Mouse (Mus musculus) lung, embryonic 15.5 days (tissue): Measurements from ENCODE around the gene Rnf181. TPM values are rescaled to one million over a fixed set of nuclear protein-coding genes. Genes with fewer than 3 reads are reported as not detected.

ENCODE experiments used
- ATAC-seq: fragments of 200-750 bp; cut with Nextera tagmentation; 2 replicates; pipeline ENCODE4 v1.8.0; 2017; ENCODE audit warnings: moderate number of reproducible peaks, borderline replicate concordance; ENCODE audit not compliant: low FRiP score, low TSS enrichment; ENCODE audit errors: extremely low read depth
- H3K27ac ChIP-seq: fragments of 300-500 bp; sonication (generic); 2 replicates; pipeline ENCODE4 v1.5.1; 2015; ENCODE audit warnings: moderate library complexity, mild to moderate bottlenecking, inconsistent platforms
- H3K27me3 ChIP-seq: fragments of 300-500 bp; sonication (generic); 2 replicates; pipeline ENCODE4 v1.6.1; 2015; ENCODE audit warnings: inconsistent platforms
- H3K36me3 ChIP-seq: fragments of 300-500 bp; sonication (generic); 2 replicates; pipeline ENCODE4 v1.6.1; 2015; ENCODE audit warnings: inconsistent platforms
- H3K4me1 ChIP-seq: fragments of 300-500 bp; sonication (generic); 2 replicates; pipeline ENCODE4 v1.6.1; 2015; ENCODE audit warnings: inconsistent platforms
- H3K4me2 ChIP-seq: fragments of 300-500 bp; sonication (generic); 2 replicates; pipeline ENCODE4 v1.6.1; 2015; ENCODE audit warnings: inconsistent platforms, mild to moderate bottlenecking, moderate library complexity
- H3K4me3 ChIP-seq: fragments of 300-500 bp; sonication (generic); 2 replicates; pipeline ENCODE4 v1.5.1; 2015; ENCODE audit warnings: mild to moderate bottlenecking, inconsistent platforms
- H3K9ac ChIP-seq: fragments of 300-500 bp; sonication (generic); 2 replicates; pipeline ENCODE4 v1.6.1; 2015; ENCODE audit warnings: inconsistent platforms
- H3K9me3 ChIP-seq: fragments of 300-500 bp; sonication (generic); 2 replicates; pipeline ENCODE4 v1.6.1; 2016; ENCODE audit warnings: inconsistent platforms
- WGBS: fragments of 180-500 bp; shearing (Covaris S2); methylation state at CpG from one replicate; pipeline ENCODE4 v1.1.7; 2015; 5-methylcytosine and 5-hydroxymethylcytosine counted together
- polyA plus RNA-seq: library from polyadenylated mRNA; unstranded; fragments of >200 nt; fragmentation: Nextera tagmentation; extraction: Ambion mirVana; gene quantifications from 2 replicates; pipeline ENCODE4 v1.2.1, GENCODE M21; 2015

Rnf181 gene
- polyA plus RNA-seq, 1 experiment from 2014 or later = 137 TPM

DNA sequence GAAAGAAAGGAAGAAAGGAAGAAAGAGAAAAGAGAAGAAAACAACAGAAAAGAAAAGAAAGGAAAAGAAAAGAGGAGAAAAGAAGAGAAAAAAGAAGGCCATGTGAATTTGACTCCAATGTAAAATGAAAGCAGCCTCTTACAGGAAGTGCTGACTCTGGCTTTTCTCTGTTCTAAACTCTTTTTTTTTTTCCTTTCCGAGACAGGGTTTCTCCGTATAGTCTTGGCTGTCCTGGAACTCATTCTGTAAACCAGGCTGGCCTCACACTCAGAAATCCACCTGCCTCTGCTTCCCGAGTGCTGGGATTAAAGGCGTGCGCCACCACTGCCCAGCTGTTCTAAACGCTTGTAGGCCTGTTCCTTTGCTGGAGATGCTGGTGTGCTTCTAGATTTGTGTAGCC is 15.7 kb upstream of the Rnf181 start:
- no peak for ATAC-seq
- WGBS = 67% methylated on average over 6 of the region's 6 CpGs
- Histone ChIP-seq H3K36me3 (peaks cover 23% of the 10 kb centered on the region), H3K4me2 (no peak overlapping the region), H3K4me1 (0 out of 2 replicates have a peak, but pooled peaks cover 6% of the 10 kb centered on the region), H3K4me3 (no peak overlapping the region), H3K27ac (no peak overlapping the region), H3K9ac (no peak overlapping the region), H3K27me3 (no peaks in the 10 kb centered on the region), H3K9me3 (no peaks in the 10 kb centered on the region)

- Histone ChIP-seq H3K27ac (peak within 1 kb of the TSS; percentile 84), H3K9ac (peak within 1 kb of the TSS; percentile 72), H3K4me3 (peak within 1 kb of the TSS; percentile 62), H3K4me2 (peak within 1 kb of the TSS; percentile 83), H3K9me3 (no peaks in the 10 kb centered on the region), H3K36me3 (peaks cover 6% of the 10 kb centered on the region), H3K27me3 (no peaks in the 10 kb centered on the region), H3K4me1 (0 out of 2 replicates have a peak, but pooled peaks cover 6% of the 10 kb centered on the region)
- WGBS = 1% methylated on average over 49 of the region's 49 CpGs
- ATAC-seq = peak; percentile 87
These were observed 13.5 kb upstream of the Rnf181 start, which contains the start of gene Vamp5 for GRCm38 (mm10) chr6:72380131-72380770. Vamp5 (minus strand) TSS chr6:72380468.

- Histone ChIP-seq H3K4me3 (peak overlapping the region; percentile 62), H3K9me3 (no peaks in the 10 kb centered on the region), H3K4me1 (peaks cover 6% of the 10 kb centered on the region; the same call in 1 of the 2 replicates), H3K9ac (peak overlapping the region; percentile 72), H3K27ac (peak overlapping the region; percentile 84), H3K4me2 (peak overlapping the region; percentile 83), H3K27me3 (no peaks in the 10 kb centered on the region), H3K36me3 (no peaks in the 10 kb centered on the region; the same call in 1 of the 2 replicates)
- ATAC-seq = peak; percentile 8; the same call in 1 of the 2 replicates
- WGBS = 43% methylated on average over 7 of the region's 7 CpGs
These were observed 12.8 kb upstream of the Rnf181 start for GRCm38 (mm10) chr6:72379377-72380130.

DNA sequence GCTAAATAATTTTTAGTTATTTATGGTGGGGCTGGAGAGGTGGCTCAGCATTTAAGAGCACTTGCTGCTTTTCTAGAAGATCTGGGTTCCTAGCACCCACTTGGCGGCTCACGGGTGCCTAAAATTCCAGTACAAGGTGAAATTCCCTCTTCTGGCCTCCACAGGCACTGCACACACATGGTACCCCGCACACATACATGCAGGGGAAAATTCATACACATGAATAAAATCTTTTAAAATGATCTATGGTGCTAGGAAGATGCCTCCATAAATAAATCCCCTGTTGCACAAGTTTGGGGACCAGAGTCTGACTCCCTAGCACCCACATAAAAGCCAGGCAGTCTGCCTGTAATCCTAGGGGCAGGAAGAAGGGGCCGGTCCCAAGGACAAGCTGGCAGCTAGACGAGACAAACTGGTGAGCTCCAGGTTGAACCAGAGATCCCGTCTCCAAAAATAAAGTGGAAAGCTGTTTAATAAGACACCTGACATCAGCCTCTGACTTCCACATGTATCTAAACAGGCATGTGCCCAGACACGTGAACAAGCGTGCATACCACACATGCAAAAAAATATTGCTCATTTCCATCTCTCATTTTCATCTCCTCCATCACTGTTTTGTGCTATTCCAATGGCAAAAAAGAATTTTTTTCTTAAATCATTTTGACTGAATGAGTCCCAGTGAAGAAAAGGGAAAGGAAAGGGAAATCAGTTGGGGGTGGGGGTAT is 11.9 kb upstream of the Rnf181 start:
- no peak for ATAC-seq
- Histone ChIP-seq H3K9me3 (no peaks in the 10 kb centered on the region), H3K4me2 (peak overlapping the region; percentile 83), H3K4me3 (0 out of 2 replicates have a peak overlapping the region, but pooled peaks have one; percentile 62), H3K36me3 (no peaks in the 10 kb centered on the region), H3K9ac (no peak overlapping the region), H3K4me1 (peaks cover 15% of the 10 kb centered on the region), H3K27me3 (no peaks in the 10 kb centered on the region), H3K27ac (no peak overlapping the region)
- 89% methylated on average over 8 of the region's 8 CpGs for WGBS

DNA sequence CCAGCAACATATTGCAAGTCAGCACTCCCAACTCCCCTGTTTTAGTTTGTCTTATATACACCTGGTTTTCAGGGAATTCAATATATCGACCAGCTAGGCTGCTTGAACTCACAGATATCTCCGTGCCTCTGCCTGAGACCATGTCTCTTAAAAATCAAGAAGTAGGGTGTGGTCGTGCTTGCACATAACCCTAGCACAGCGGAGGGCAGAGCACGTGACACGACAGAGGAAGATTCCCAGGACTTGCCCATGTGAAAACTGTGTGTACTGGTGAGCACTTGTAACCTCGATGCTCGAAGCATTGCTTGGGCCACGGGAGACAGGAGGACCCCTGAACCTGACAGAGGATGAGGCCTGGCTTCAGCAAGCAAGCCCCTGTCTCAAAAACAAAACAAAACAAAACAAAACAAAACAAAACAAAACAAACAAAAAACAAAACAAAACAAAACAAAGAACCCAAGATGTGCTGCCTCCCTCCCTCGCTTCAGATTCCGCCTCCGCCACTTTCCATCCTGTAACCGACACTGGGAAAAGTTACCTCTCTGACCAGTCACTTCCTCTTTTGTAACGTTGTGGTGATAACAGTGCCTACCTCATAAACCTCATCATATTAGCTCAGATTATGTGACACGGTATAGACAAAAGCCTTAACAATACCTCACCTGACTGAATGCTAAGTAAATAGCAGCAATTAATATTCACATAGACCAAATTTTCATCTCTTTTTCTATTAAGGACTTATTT is 8.2 kb upstream of the Rnf181 start:
- WGBS = 77% methylated on average over 15 of the region's 15 CpGs
- no peaks in the 10 kb centered on the region for H3K27me3 ChIP-seq
- H3K4me2 ChIP-seq = no peak overlapping the region
- no peaks in the 10 kb centered on the region for H3K9me3 ChIP-seq
- H3K27ac ChIP-seq = no peak overlapping the region
- H3K4me3 ChIP-seq = no peak overlapping the region
- peaks cover 34% of the 10 kb centered on the region for H3K4me1 ChIP-seq
- no peak for ATAC-seq
- no peak overlapping the region for H3K9ac ChIP-seq
- no peaks in the 10 kb centered on the region for H3K36me3 ChIP-seq

DNA sequence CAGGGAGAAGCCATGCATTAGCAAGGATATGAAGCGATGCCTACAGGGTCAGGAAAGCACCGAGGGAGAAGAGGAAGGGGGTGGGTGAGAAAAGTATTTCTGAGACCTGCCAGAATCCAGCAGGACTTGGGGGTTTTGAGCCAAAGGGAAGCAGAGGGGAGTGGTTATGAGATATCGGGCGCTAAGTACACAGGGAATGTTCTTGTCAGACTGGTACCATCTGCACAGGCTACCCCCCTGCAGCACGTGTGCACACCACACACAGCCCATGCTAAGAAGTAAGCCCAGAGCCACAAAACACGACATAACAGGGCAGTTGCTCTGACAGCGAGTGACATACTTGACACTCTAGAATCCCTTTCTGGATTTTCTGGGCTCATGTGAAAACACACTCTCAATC is 7.5 kb upstream of the Rnf181 start:
- 31% methylated on average over 7 of the region's 7 CpGs for WGBS
- no peaks in the 10 kb centered on the region for H3K27me3 ChIP-seq
- peak overlapping the region; percentile 0; the same call in 1 of the 2 replicates for H3K4me2 ChIP-seq
- H3K9ac ChIP-seq = no peak overlapping the region
- H3K4me1 ChIP-seq = peaks cover 34% of the 10 kb centered on the region
- peak; percentile 21; the same call in 1 of the 2 replicates for ATAC-seq
- peak overlapping the region; percentile 59 for H3K27ac ChIP-seq
- no peaks in the 10 kb centered on the region for H3K36me3 ChIP-seq
- no peaks in the 10 kb centered on the region for H3K9me3 ChIP-seq
- H3K4me3 ChIP-seq = no peak overlapping the region

DNA sequence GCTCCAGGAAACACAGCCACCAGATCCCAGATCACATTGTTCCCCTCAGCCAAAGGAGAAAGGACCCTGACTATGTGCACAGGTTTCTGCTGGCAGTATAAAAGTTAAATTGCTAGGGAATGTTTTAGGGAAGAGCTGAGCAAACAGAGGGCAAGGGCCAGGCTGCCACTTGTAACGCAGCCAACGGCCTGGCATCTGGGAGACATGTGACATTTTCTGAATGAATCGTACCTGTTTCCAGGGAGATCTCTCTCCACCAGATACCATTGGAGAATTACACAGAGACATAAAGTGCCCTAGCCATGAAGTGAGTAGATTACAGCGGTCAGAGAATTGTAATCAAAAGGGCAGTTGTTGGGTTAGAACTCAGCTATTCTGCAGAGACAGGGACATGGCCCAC is 6.4 kb upstream of the Rnf181 start:
- ATAC-seq = no peak
- no peak overlapping the region for H3K9ac ChIP-seq
- 57% methylated on average over 4 of the region's 4 CpGs for WGBS
- H3K36me3 ChIP-seq = no peaks in the 10 kb centered on the region
- peak overlapping the region; percentile 59 for H3K27ac ChIP-seq
- H3K9me3 ChIP-seq = no peaks in the 10 kb centered on the region
- no peaks in the 10 kb centered on the region for H3K27me3 ChIP-seq
- peaks cover 34% of the 10 kb centered on the region for H3K4me1 ChIP-seq
- no peak overlapping the region for H3K4me3 ChIP-seq
- no peak overlapping the region for H3K4me2 ChIP-seq

DNA sequence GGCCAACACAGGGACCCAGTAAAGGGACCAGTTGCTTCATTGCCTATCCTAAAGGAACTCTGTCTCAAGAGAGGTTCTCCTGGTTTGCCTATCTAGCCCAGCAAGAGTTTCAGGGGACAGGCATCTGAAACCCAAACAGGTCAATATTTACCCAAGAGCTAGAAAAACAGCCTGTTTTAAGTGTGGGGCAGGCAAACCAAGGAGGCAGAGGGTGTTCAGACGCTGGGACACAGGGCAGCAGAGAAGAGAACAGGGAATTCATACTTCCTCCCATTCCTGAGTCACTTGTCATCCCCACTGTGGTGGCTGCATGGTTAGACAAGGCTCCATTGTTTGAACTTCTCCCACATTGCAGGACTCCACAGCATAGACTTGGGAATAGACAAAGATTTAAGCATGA is 4.8 kb upstream of the Rnf181 start:
- no peaks in the 10 kb centered on the region for H3K27me3 ChIP-seq
- 11% methylated on average over 1 of the region's 1 CpGs for WGBS
- no peak overlapping the region for H3K4me2 ChIP-seq
- no peaks in the 10 kb centered on the region for H3K9me3 ChIP-seq
- H3K4me3 ChIP-seq = no peak overlapping the region
- no peak overlapping the region for H3K9ac ChIP-seq
- H3K36me3 ChIP-seq = no peaks in the 10 kb centered on the region
- peak overlapping the region; percentile 59 for H3K27ac ChIP-seq
- no peak for ATAC-seq
- peaks cover 34% of the 10 kb centered on the region for H3K4me1 ChIP-seq

DNA sequence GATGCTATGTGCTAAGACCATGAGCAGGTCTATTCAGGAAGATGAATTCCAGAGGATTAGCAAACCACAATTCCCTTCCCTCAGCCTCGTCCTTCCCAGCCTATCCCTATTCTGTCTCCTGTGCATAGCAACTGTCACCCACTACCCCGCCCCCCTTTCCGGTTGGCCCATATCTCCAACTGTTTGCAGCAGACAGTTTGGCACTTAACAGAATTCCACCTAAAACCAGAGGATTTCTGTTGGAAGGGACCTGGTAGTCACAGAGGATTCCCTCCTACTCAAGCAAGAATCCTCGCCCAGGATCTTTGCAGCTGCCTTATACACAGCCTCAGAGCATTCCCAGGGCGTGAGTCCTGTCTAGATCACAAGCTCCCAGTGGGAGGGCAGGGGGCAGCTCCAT is 4.4 kb upstream of the Rnf181 start:
- H3K4me2 ChIP-seq = no peak overlapping the region
- no peaks in the 10 kb centered on the region for H3K27me3 ChIP-seq
- H3K9ac ChIP-seq = no peak overlapping the region
- ATAC-seq = peak; percentile 44; the same call in 1 of the 2 replicates
- H3K36me3 ChIP-seq = no peaks in the 10 kb centered on the region
- no peak overlapping the region for H3K4me3 ChIP-seq
- 28% methylated on average over 5 of the region's 5 CpGs for WGBS
- H3K9me3 ChIP-seq = no peaks in the 10 kb centered on the region
- peak overlapping the region; percentile 59 for H3K27ac ChIP-seq
- peaks cover 34% of the 10 kb centered on the region for H3K4me1 ChIP-seq

DNA sequence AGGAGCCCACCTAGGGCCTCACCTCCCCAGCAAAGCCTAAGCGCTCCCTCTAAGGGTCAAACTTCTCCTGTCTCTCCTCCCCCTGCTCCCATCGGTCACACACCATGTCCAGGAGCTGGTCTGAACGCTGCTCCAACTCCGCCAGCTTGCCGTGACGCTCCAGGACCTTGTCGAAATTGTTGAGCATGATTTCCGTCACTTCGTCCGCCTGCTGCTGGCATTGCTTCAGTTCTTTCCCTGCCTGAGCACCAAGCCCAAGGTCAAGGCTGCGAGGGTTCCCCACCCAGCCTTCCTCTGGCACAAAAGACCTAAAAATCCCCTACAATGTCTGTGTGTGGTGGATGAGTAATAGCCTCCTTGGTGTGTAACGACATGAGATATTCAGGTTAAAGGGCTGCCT is 3.3 kb upstream of the Rnf181 start:
- H3K4me3 ChIP-seq = no peak overlapping the region
- H3K27me3 ChIP-seq = no peaks in the 10 kb centered on the region
- no peak overlapping the region for H3K9ac ChIP-seq
- no peak overlapping the region for H3K4me2 ChIP-seq
- ATAC-seq = no peak
- H3K9me3 ChIP-seq = no peaks in the 10 kb centered on the region
- no peaks in the 10 kb centered on the region for H3K36me3 ChIP-seq
- peaks cover 34% of the 10 kb centered on the region for H3K4me1 ChIP-seq
- WGBS = 72% methylated on average over 12 of the region's 12 CpGs
- H3K27ac ChIP-seq = peak overlapping the region; percentile 59; the same call in 1 of the 2 replicates

- no peak for ATAC-seq
- no peaks in the 10 kb centered on the region for H3K27me3 ChIP-seq
- H3K4me1 ChIP-seq = peaks cover 34% of the 10 kb centered on the region
- no peak overlapping the region for H3K4me2 ChIP-seq
- no peaks in the 10 kb centered on the region for H3K36me3 ChIP-seq
- no peak overlapping the region for H3K9ac ChIP-seq
- no peak overlapping the region for H3K27ac ChIP-seq
- no peaks in the 10 kb centered on the region for H3K9me3 ChIP-seq
- no peak overlapping the region for H3K4me3 ChIP-seq
- 63% methylated on average over 4 of the region's 4 CpGs for whole genome bisulfite sequencing
These were observed 2.8 kb upstream of the Rnf181 start for GRCm38 (mm10) chr6:72369557-72369956.
